Comparison of ENCODE assay signal across 20 mouse cellular contexts in genomic region chr11:115518693-115519092, GRCm38 (mm10). TPM values are rescaled to one million over a fixed set of nuclear protein-coding genes. Genes with fewer than 3 reads are reported as not detected.
DNase-seq lines count a peak whose midpoint lies in the region; ATAC-seq and TF ChIP-seq lines count a peak whose summit lies in the region.
"Had no signal": no experiment of that assay in that cellular context is flagged by ENCODE, and none has a peak within 500 bp of the region (broad histone marks: within the 10 kb centered on the region; RNA-seq: fewer than 3 reads in every experiment).

No protein-coding gene starts in this region.

- peaks cover 26% of the 10 kb centered on the region for H3K4me1 ChIP-seq in heart, embryonic 13.5 days
- H3K4me1 ChIP-seq in heart, embryonic 12.5 days (replicated peaks), result peaks cover 24% of the 10 kb centered on the region
- H3K4me1 ChIP-seq in CH12.LX (ENCODE audit: control insufficient read depth in 1 of 2, insufficient read depth in 2 of 2), result peaks cover 9 to 46% of the 10 kb centered on the region in 2 experiments
- H3K4me1 ChIP-seq: embryonic facial prominence, embryonic 12.5 days; midbrain, embryonic 15.5 days had no signal

- peaks cover 5% of the 10 kb centered on the region for H3K79me2 ChIP-seq in CH12.LX (replicated peaks; ENCODE audit: control insufficient read depth, extremely low read depth, insufficient read depth, poor library complexity, severe bottlenecking)

- no peak overlapping the region for H3K4me2 ChIP-seq in heart, embryonic 13.5 days
- no peak overlapping the region for H3K4me2 ChIP-seq in heart, embryonic 12.5 days
- peak overlapping the region; percentile 55 for H3K4me2 ChIP-seq in CH12.LX (ENCODE audit: insufficient read depth, low read depth, poor library complexity, severe bottlenecking)
- H3K4me2 ChIP-seq: embryonic facial prominence, embryonic 12.5 days; forebrain, embryonic 15.5 days; midbrain, embryonic 15.5 days had no signal

- TF ChIP-seq POLR2A in CH12.LX (IDR thresholded peaks at IDR 0.05; ENCODE audit: low read depth, low read length), result no peak

- no peaks in the 10 kb centered on the region for H3K9me3 ChIP-seq in heart, embryonic 13.5 days
- no peaks in the 10 kb centered on the region for H3K9me3 ChIP-seq in heart, embryonic 12.5 days (replicated peaks)
- H3K9me3 ChIP-seq in CH12.LX (replicated peaks; ENCODE audit: low read length), result no peaks in the 10 kb centered on the region
- H3K9me3 ChIP-seq: embryonic facial prominence, embryonic 12.5 days; forebrain, embryonic 15.5 days; megakaryocyte, embryonic 14.5 days; midbrain, embryonic 15.5 days had no signal

- ATAC-seq in heart, embryonic 13.5 days (ENCODE audit: extremely low read depth, insufficient number of reproducible peaks, low FRiP score, low TSS enrichment), result no peak
- ATAC-seq in heart, embryonic 12.5 days (ENCODE audit: insufficient number of reproducible peaks, low FRiP score), result no peak
- ATAC-seq: forebrain, embryonic 15.5 days; liver, postnatal 0 days; midbrain, embryonic 15.5 days had no signal

- peaks cover 18% of the 10 kb centered on the region for H3K36me3 ChIP-seq in heart, embryonic 13.5 days
- H3K36me3 ChIP-seq in heart, embryonic 12.5 days, result peaks cover 18% of the 10 kb centered on the region
- peaks cover 6 to 18% of the 10 kb centered on the region in 2 experiments for H3K36me3 ChIP-seq in CH12.LX (replicated peaks in 1 of 2; ENCODE audit: control insufficient read depth in 1 of 2, insufficient read depth in 1 of 2, low read length in 1 of 2)

- no peaks in the 10 kb centered on the region for H3K27me3 ChIP-seq in heart, embryonic 13.5 days (replicated peaks)
- H3K27me3 ChIP-seq in heart, embryonic 12.5 days (replicated peaks), result no peaks in the 10 kb centered on the region
- H3K27me3 ChIP-seq in CH12.LX (replicated peaks), result no peaks in the 10 kb centered on the region
- H3K27me3 ChIP-seq: embryonic facial prominence, embryonic 12.5 days; forebrain, embryonic 15.5 days; megakaryocyte, embryonic 14.5 days; midbrain, embryonic 15.5 days had no signal

- peak overlapping the region; percentile 45; the same call in 1 of the 2 replicates for H3K27ac ChIP-seq in heart, embryonic 13.5 days (replicated peaks)
- H3K27ac ChIP-seq in heart, embryonic 12.5 days (ENCODE audit: poor library complexity, severe bottlenecking), result no peak overlapping the region
- no peak overlapping the region; the same call in 1 of the 2 replicates for H3K27ac ChIP-seq in CH12.LX (ENCODE audit: insufficient read depth, low read depth)
- H3K27ac ChIP-seq: embryonic facial prominence, embryonic 12.5 days; forebrain, embryonic 15.5 days; midbrain, embryonic 15.5 days had no signal

- peak; percentile 22 to 35 for DNase-seq in cerebellum, adult 18-20 months
- no peak for DNase-seq in cerebellum, postnatal 4 days (ENCODE audit: low spot score in 2 of 2)
- peak; percentile 15 to 35 for DNase-seq in left cerebral cortex, adult 8-10 months (ENCODE audit: low spot score in 2 of 2)
- no peak for DNase-seq in left cerebral cortex, adult 11 months (ENCODE audit: low spot score)
- DNase-seq in CH12.LX (ENCODE audit: extremely low read depth), result peak; percentile 62
- no peak for DNase-seq in adrenal gland, postnatal 10 days
- DNase-seq: adrenal gland, postnatal 14 days; gastrocnemius, postnatal 14 days; kidney, adult 18-20 months; kidney, postnatal 14 days; liver; liver, postnatal 0 days; lung, postnatal 14 days; thymus, postnatal 25 days had no signal

- no peak overlapping the region for H3K4me3 ChIP-seq in heart, embryonic 13.5 days
- H3K4me3 ChIP-seq in heart, embryonic 12.5 days, result no peak overlapping the region
- H3K4me3 ChIP-seq in CH12.LX (replicated peaks in 1 of 3; ENCODE audit: low read depth in 2 of 3, low read length in 2 of 3, poor library complexity in 1 of 3), result no peak overlapping the region
- H3K4me3 ChIP-seq: embryonic facial prominence, embryonic 12.5 days; forebrain, embryonic 15.5 days; megakaryocyte, embryonic 14.5 days; midbrain, embryonic 15.5 days had no signal

- in situ Hi-C loops in CH12.LX (cut with MboI; ENCODE audit: low pct_ligation_motif_present, low pct_unique_long_range_greater_than_20kb, low sequenced_read_pairs), result no loop called here

- dilution Hi-C loops in CH12.LX (cut with MboI; ENCODE audit: extremely low pct_ligation_motif_present, extremely low pct_unique_long_range_greater_than_20kb, low sequenced_read_pairs), result no loop called here

- 49% methylated on average over 9 of the region's 9 CpGs for WGBS in heart, embryonic 13.5 days
- 52% methylated on average over 9 of the region's 9 CpGs for WGBS in heart, embryonic 12.5 days

- no peak for TF ChIP-seq RAD21 in CH12.LX (IDR thresholded peaks at IDR 0.05; ENCODE audit: low read depth, low read length)

- H3K9ac ChIP-seq in heart, embryonic 13.5 days, result 0 out of 2 replicates have a peak overlapping the region, but pooled peaks have one; percentile 1
- H3K9ac ChIP-seq in heart, embryonic 12.5 days, result no peak overlapping the region
- H3K9ac ChIP-seq in CH12.LX (ENCODE audit: insufficient read depth, low read depth), result peak overlapping the region; percentile 26; the same call in 1 of the 2 replicates
- H3K9ac ChIP-seq: embryonic facial prominence, embryonic 12.5 days; forebrain, embryonic 15.5 days; liver, postnatal 0 days; midbrain, embryonic 15.5 days had no signal

- TF ChIP-seq CTCF in CH12.LX (conservative IDR thresholded peaks at IDR 0.05 in 1 of 2, IDR thresholded peaks at IDR 0.05 in 1 of 2; ENCODE audit: low read depth in 2 of 2, low read length in 2 of 2), result no peak

- no peak for TF ChIP-seq EP300 in CH12.LX (IDR thresholded peaks at IDR 0.05; ENCODE audit: low read length)

TF ChIP-seq in CH12.LX, 34 proteins besides CTCF, POLR2A, EP300 and RAD21 (continues in another document):
- TF ChIP-seq ZNF384 (IDR thresholded peaks at IDR 0.05; ENCODE audit: low read depth, low read length) (no peak), ZMIZ1 (IDR thresholded peaks at IDR 0.05; ENCODE audit: low read depth, low read length) (no peak), SMC3 (IDR thresholded peaks at IDR 0.05; ENCODE audit: low read depth, low read length) (no peak), USF2 (conservative IDR thresholded peaks at IDR 0.05; ENCODE audit: low read depth, low read length) (no peak), ELF1 (IDR thresholded peaks at IDR 0.05; ENCODE audit: low read depth, low read length) (no peak), MXI1 (IDR thresholded peaks at IDR 0.05; ENCODE audit: low read depth, low read length) (peak; percentile 35; the same call in 1 of the 2 replicates), CHD2 (IDR thresholded peaks at IDR 0.05; ENCODE audit: low read length) (no peak), NELFE (IDR thresholded peaks at IDR 0.05; ENCODE audit: low read depth, low read length) (no peak), PAX5 (IDR thresholded peaks at IDR 0.05; ENCODE audit: low read length) (no peak), ETS1 (conservative IDR thresholded peaks at IDR 0.05; ENCODE audit: low read depth, low read length) (peak; percentile 53; the same call in 1 of the 2 replicates), MAX (IDR thresholded peaks at IDR 0.05; ENCODE audit: low read length) (no peak), USF1 (IDR thresholded peaks at IDR 0.05; ENCODE audit: low read depth, low read length) (no peak), POLR2AphosphoS2 (IDR thresholded peaks at IDR 0.05; ENCODE audit: low read depth, low read length) (no peak), E2F4 (IDR thresholded peaks at IDR 0.05; ENCODE audit: insufficient replicate concordance, low read depth, low read length) (no peak)

RNA-seq across cellular contexts. Expression of gene Jpt1, which starts 4.5 kb away (rescaled TPM):
- 432 and 502 TPM in 2 replicates for polyA plus RNA-seq in heart, embryonic 13.5 days (2015; fragmentation: Nextera tagmentation; extraction: Ambion mirVana)
- 413 and 440 TPM in 2 replicates for polyA plus RNA-seq in heart, embryonic 12.5 days (2016; fragmentation: Nextera tagmentation; extraction: Ambion mirVana)
- total RNA-seq in left cerebral cortex, adult 8-10 months (2022), result 100 to 1,000 TPM; 125 to 152 (median 137) TPM
- total RNA-seq in CH12.LX (2012; rRNA removed) (294 and 358 TPM in 2 replicates), CH12.LX (2014; rRNA removed) (439 and 448 TPM in 2 replicates)
- polyA plus RNA-seq in CH12.LX (2012; ENCODE audit: insufficient read length, low read depth), result 432 and 479 TPM in 2 replicates
- total RNA-seq in adrenal gland, postnatal 10 days (2021), result 100 to 1,000 TPM; 113 to 123 TPM

RNA-seq across cellular contexts. Expression of gene Sumo2, which starts 17.4 kb away (rescaled TPM):
- 606 and 657 TPM in 2 replicates for polyA plus RNA-seq in heart, embryonic 13.5 days (2015; fragmentation: Nextera tagmentation; extraction: Ambion mirVana)
- polyA plus RNA-seq in heart, embryonic 12.5 days (2016; fragmentation: Nextera tagmentation; extraction: Ambion mirVana), result 673 and 675 TPM in 2 replicates
- 100 to 1,000 TPM; 262 to 316 (median 290) TPM for total RNA-seq in left cerebral cortex, adult 8-10 months (2022)
- total RNA-seq in CH12.LX (2012; rRNA removed) (480 and 623 TPM in 2 replicates), CH12.LX (2014; rRNA removed) (1,752 and 1,801 TPM in 2 replicates)
- polyA plus RNA-seq in CH12.LX (2012; ENCODE audit: insufficient read length, low read depth), result 960 and 1,020 TPM in 2 replicates
- 100 to 1,000 TPM; 255 to 272 TPM for total RNA-seq in adrenal gland, postnatal 10 days (2021)

RNA-seq across cellular contexts. Expression of gene Nt5c, which starts 27.0 kb away (rescaled TPM):
- polyA plus RNA-seq in heart, embryonic 13.5 days (2015; fragmentation: Nextera tagmentation; extraction: Ambion mirVana), result 57.0 and 59.4 TPM in 2 replicates
- 56.2 and 58.2 TPM in 2 replicates for polyA plus RNA-seq in heart, embryonic 12.5 days (2016; fragmentation: Nextera tagmentation; extraction: Ambion mirVana)
- total RNA-seq in left cerebral cortex, adult 8-10 months (2022), result 10 to 100 TPM; 58.4 to 66.1 (median 61.0) TPM
- 151 and 154 TPM in 2 replicates for total RNA-seq in CH12.LX (2012; rRNA removed)
- total RNA-seq in CH12.LX (2014; rRNA removed), result 59.8 and 65.3 TPM in 2 replicates
- 175 and 190 TPM in 2 replicates for polyA plus RNA-seq in CH12.LX (2012; ENCODE audit: insufficient read length, low read depth)
- 10 to 100 TPM; 70.2 to 70.9 TPM for total RNA-seq in adrenal gland, postnatal 10 days (2021)

RNA-seq across cellular contexts. Expression of gene Armc7, which starts 43.2 kb away (rescaled TPM):
- 6.6 and 6.9 TPM in 2 replicates for polyA plus RNA-seq in heart, embryonic 13.5 days (2015; fragmentation: Nextera tagmentation; extraction: Ambion mirVana)
- polyA plus RNA-seq in heart, embryonic 12.5 days (2016; fragmentation: Nextera tagmentation; extraction: Ambion mirVana), result 5.8 and 6.4 TPM in 2 replicates
- total RNA-seq in left cerebral cortex, adult 8-10 months (2022), result 10 to 100 TPM; 11.6 to 15.1 (median 13.4) TPM
- 8.7 and 8.9 TPM in 2 replicates for total RNA-seq in CH12.LX (2012; rRNA removed)
- total RNA-seq in CH12.LX (2014; rRNA removed), result 6.0 and 7.5 TPM in 2 replicates
- polyA plus RNA-seq in CH12.LX (2012; ENCODE audit: insufficient read length, low read depth), result 12.5 TPM in 2 replicates
- total RNA-seq in adrenal gland, postnatal 10 days (2021), result 1 to 10 TPM; 5.8 to 7.9 TPM

RNA-seq across cellular contexts. Expression of gene Nup85, which starts 45.5 kb away (rescaled TPM):
- 111 and 113 TPM in 2 replicates for polyA plus RNA-seq in heart, embryonic 13.5 days (2015; fragmentation: Nextera tagmentation; extraction: Ambion mirVana)
- polyA plus RNA-seq in heart, embryonic 12.5 days (2016; fragmentation: Nextera tagmentation; extraction: Ambion mirVana), result 117 and 132 TPM in 2 replicates
- 10 to 100 TPM; 43.9 to 49.4 (median 46.0) TPM for total RNA-seq in left cerebral cortex, adult 8-10 months (2022)
- 290 and 340 TPM in 2 replicates for total RNA-seq in CH12.LX (2012; rRNA removed)
- total RNA-seq in CH12.LX (2014; rRNA removed), result 282 and 305 TPM in 2 replicates
- polyA plus RNA-seq in CH12.LX (2012; ENCODE audit: insufficient read length, low read depth), result 326 and 368 TPM in 2 replicates
- 10 to 100 TPM; 44.4 to 48.7 TPM for total RNA-seq in adrenal gland, postnatal 10 days (2021)

Comparison
In these comparisons a context has a peak if more than half of its experiments do, and no peak if none do; other contexts are left out.
1. DNase-seq: peak in cerebellum, adult 18-20 months (2 of 2), left cerebral cortex, adult 8-10 months (2 of 2) and CH12.LX (single experiment); none in cerebellum, postnatal 4 days (0 of 2), left cerebral cortex, adult 11 months (single experiment) and adrenal gland, postnatal 10 days (single experiment).